Mouse (Mus musculus) ovary, adult 2 months (tissue): ENCODE results near the gene Zranb2. TPM values are rescaled to one million over a fixed set of nuclear protein-coding genes. Genes with fewer than 3 reads are reported as not detected.

Experiments
- polyA plus RNA-seq: library from polyadenylated mRNA; depleted of rRNA; stranded (reverse); fragments of >200 nt; gene quantifications from 2 replicates; pipeline ENCODE4 v1.2.3, GENCODE M21; 2012; rRNA removed

The Zranb2 gene
- polyA plus RNA-seq: 3.1 and 3.3 TPM in 2 replicates

DNA sequence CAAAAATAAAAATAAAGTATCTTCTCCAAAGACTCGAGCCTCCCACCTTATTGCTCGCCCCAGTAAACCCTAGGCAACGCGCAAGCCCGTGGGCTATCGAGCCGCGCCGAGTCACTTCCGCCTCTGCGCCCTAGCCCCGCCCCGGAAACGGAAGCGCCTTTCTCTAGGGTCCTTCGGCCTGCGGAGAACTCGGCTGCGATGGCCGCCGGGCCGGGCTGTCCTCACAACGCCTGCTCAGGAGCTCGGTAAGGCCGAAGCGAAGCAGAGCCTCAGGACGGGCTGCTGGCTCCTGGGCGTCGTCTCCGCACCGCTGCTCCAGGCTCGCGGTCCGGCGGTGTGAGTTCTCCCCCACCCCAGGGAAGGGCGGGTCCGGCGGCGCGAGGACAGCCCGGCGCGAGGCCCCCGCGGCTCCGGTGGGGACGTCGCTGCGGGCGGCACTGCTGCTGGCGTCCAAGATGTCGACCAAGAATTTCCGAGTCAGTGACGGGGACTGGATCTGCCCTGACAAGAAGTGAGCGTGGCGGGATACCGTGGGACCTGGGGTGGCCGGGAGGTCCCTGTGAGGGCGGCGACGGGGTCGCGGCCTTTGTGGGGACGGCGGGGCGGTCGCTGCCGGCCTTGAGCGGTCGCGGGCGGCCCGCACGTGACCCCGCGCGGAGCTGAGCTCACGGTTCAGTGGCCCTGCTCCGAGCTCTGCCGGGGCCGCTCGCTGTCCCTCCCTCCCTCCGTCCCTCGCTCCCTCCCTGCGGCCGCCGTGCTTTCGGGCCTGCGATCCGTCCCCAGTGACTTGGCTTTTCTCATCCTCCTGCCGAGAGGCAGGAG is at the start of gene Zranb2:
TSS of gene Zranb2 (plus strand) at position 197 of the 822 bp plus-strand sequence.

GRCm38 (mm10) chr3:157566725-157567565 is 33.0 kb downstream of the Zranb2 start, which contains the start of gene Ptger3:
TSS of gene Ptger3 (plus strand) at chr3:157566892.

Other genes starting within 250 kb of the Zranb2 start
- 15.9 and 26.0 TPM in 2 replicates for gene Ptger3, start 32.7 kb downstream of the Zranb2 start, polyA plus RNA-seq